Mouse (Mus musculus) G1E-ER4 (cell line): ENCODE data around the gene Cfap74. TPM values are rescaled to one million over a fixed set of nuclear protein-coding genes. Genes with fewer than 3 reads are reported as not detected.

Source experiments
- GATA1 ChIP-seq: IDR thresholded peaks from one replicate; pipeline ENCODE4 v1.8.0; 2012; ENCODE audit warnings: low read length, inconsistent platforms
- polyA plus RNA-seq: library from polyadenylated mRNA; stranded (reverse); fragments of >175 nt; gene quantifications from 2 replicates; pipeline ENCODE4 v1.2.3, GENCODE M21; 2012

Gene Cfap74
- polyA plus RNA-seq, 1 experiment: not detected

- no peak for TF ChIP-seq GATA1
These were observed 42.6 kb downstream of the Cfap74 start for GRCm38 (mm10) chr4:155451597-155451996.

- TF ChIP-seq GATA1: no peak
These were observed 49.6 kb downstream of the Cfap74 start for GRCm38 (mm10) chr4:155458575-155458974.

- no peak for TF ChIP-seq GATA1
These were observed 54.1 kb downstream of the Cfap74 start for GRCm38 (mm10) chr4:155463050-155463449.

GRCm38 (mm10) chr4:155463611-155464010, 54.6 kb downstream of the Cfap74 start:
- TF ChIP-seq GATA1: no peak

GRCm38 (mm10) chr4:155464061-155464460, 55.1 kb downstream of the Cfap74 start:
- no peak for TF ChIP-seq GATA1

GRCm38 (mm10) chr4:155465607-155466006, 56.6 kb downstream of the Cfap74 start:
- TF ChIP-seq GATA1: no peak

GRCm38 (mm10) chr4:155466080-155466479, 57.1 kb downstream of the Cfap74 start:
- no peak for TF ChIP-seq GATA1

- no peak for TF ChIP-seq GATA1
These were observed 58.4 kb downstream of the Cfap74 start for GRCm38 (mm10) chr4:155467237-155468010.

- no peak for TF ChIP-seq GATA1
These were observed 60.0 kb downstream of the Cfap74 start, which contains the start of gene Tmem52 for GRCm38 (mm10) chr4:155468952-155469351. Tmem52 (plus strand) TSS chr4:155469114.

GRCm38 (mm10) chr4:155469590-155470262, 60.7 kb downstream of the Cfap74 start:
- TF ChIP-seq GATA1: no peak

GRCm38 (mm10) chr4:155470263-155470953, 61.4 kb downstream of the Cfap74 start:
- no peak for TF ChIP-seq GATA1

GRCm38 (mm10) chr4:155470997-155471396, 62.0 kb downstream of the Cfap74 start:
- TF ChIP-seq GATA1: no peak

GRCm38 (mm10) chr4:155471406-155471805, 62.4 kb downstream of the Cfap74 start:
- TF ChIP-seq GATA1: no peak

GRCm38 (mm10) chr4:155472716-155473290, 63.8 kb downstream of the Cfap74 start:
- TF ChIP-seq GATA1: no peak

GRCm38 (mm10) chr4:155473319-155473718, 64.3 kb downstream of the Cfap74 start:
- TF ChIP-seq GATA1: no peak
